In the genomic region with DNA sequence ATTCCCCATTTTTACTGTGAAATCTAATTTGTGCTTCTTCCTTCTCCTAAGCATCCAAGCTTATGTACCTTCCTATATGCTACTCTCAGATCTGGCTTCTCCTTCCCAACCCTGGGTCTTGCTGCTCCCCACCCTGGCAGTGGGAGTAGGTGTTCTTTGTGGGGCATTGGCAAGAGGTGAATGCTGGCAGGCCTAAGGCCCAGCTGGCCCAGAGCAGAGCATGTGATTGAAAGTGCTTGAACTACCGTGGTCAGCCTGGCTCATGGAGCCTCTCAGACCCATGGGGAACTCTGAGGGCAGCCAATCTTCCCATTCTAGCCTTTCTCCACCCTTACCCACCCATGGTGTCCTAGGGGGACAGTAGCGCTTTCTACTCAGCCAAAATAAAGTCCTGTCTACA, we compare ENCODE assay signal across 25 mouse cellular contexts. TPM values are rescaled to one million over a fixed set of nuclear protein-coding genes. Genes with fewer than 3 reads are reported as not detected.
DNase-seq lines count a peak whose midpoint lies in the region; ATAC-seq and TF ChIP-seq lines count a peak whose summit lies in the region.
"Had no signal": no experiment of that assay in that cellular context is flagged by ENCODE, and none has a peak within 500 bp of the region (broad histone marks: within the 10 kb centered on the region; RNA-seq: fewer than 3 reads in every experiment).

No protein-coding gene starts in this region.

- H3K9ac ChIP-seq in kidney, embryonic 16.5 days (replicated peaks; ENCODE audit: low read length), result no peak overlapping the region
- no peak overlapping the region for H3K9ac ChIP-seq in kidney, embryonic 14.5 days (ENCODE audit: low read depth, low read length)
- H3K9ac ChIP-seq in midbrain, postnatal 0 days (replicated peaks; ENCODE audit: low read length, poor library complexity, severe bottlenecking), result no peak overlapping the region
- H3K9ac ChIP-seq: embryonic facial prominence, embryonic 15.5 days; heart, embryonic 13.5 days; hindbrain, embryonic 12.5 days; limb, embryonic 12.5 days; liver, embryonic 14.5 days; stomach, embryonic 15.5 days had no signal

- no peaks in the 10 kb centered on the region for H3K4me1 ChIP-seq in kidney, embryonic 16.5 days (ENCODE audit: insufficient read depth, low read length)
- H3K4me1 ChIP-seq in kidney, embryonic 14.5 days (ENCODE audit: control insufficient read depth, insufficient read depth, low read length), result no peaks in the 10 kb centered on the region
- H3K4me1 ChIP-seq in midbrain, postnatal 0 days (ENCODE audit: insufficient read depth, low read length), result no peaks in the 10 kb centered on the region
- no peaks in the 10 kb centered on the region for H3K4me1 ChIP-seq in midbrain, embryonic 10.5 days
- H3K4me1 ChIP-seq: embryonic facial prominence, embryonic 15.5 days; hindbrain, embryonic 12.5 days; limb, embryonic 12.5 days; stomach, embryonic 15.5 days had no signal

- no peaks in the 10 kb centered on the region for H3K27me3 ChIP-seq in kidney, embryonic 16.5 days (ENCODE audit: insufficient read depth, low read length)
- H3K27me3 ChIP-seq in kidney, embryonic 14.5 days (ENCODE audit: control insufficient read depth, insufficient read depth, low read length), result no peaks in the 10 kb centered on the region
- H3K27me3 ChIP-seq in midbrain, postnatal 0 days (ENCODE audit: insufficient read depth, low read length), result no peaks in the 10 kb centered on the region
- H3K27me3 ChIP-seq in midbrain, embryonic 10.5 days (ENCODE audit: low read depth, poor library complexity, severe bottlenecking), result no peaks in the 10 kb centered on the region
- H3K27me3 ChIP-seq: embryonic facial prominence, embryonic 15.5 days; heart, embryonic 13.5 days; hindbrain, embryonic 12.5 days; limb, embryonic 12.5 days; stomach, embryonic 15.5 days had no signal

- no peak overlapping the region for H3K4me2 ChIP-seq in kidney, embryonic 16.5 days (replicated peaks; ENCODE audit: low read depth, low read length)
- H3K4me2 ChIP-seq in kidney, embryonic 14.5 days (replicated peaks; ENCODE audit: low read depth, low read length), result no peak overlapping the region
- H3K4me2 ChIP-seq in midbrain, postnatal 0 days (ENCODE audit: low read depth, low read length, poor library complexity, severe bottlenecking), result no peak overlapping the region
- H3K4me2 ChIP-seq: embryonic facial prominence, embryonic 15.5 days; heart, embryonic 13.5 days; hindbrain, embryonic 12.5 days; limb, embryonic 12.5 days; stomach, embryonic 15.5 days had no signal

- WGBS in kidney, embryonic 16.5 days, result 92% methylated on average over 2 of the region's 2 CpGs
- 91% methylated on average over 2 of the region's 2 CpGs for WGBS in kidney, embryonic 14.5 days
- WGBS in midbrain, postnatal 0 days, result 84% methylated on average over 2 of the region's 2 CpGs
- 96% methylated on average over 2 of the region's 2 CpGs for WGBS in midbrain, embryonic 10.5 days

- H3K4me3 ChIP-seq in kidney, embryonic 16.5 days (ENCODE audit: low read length), result no peak overlapping the region
- no peak overlapping the region for H3K4me3 ChIP-seq in kidney, embryonic 14.5 days (ENCODE audit: low read length)
- no peak overlapping the region for H3K4me3 ChIP-seq in midbrain, postnatal 0 days (ENCODE audit: low read depth, low read length)
- no peak overlapping the region for H3K4me3 ChIP-seq in midbrain, embryonic 10.5 days
- H3K4me3 ChIP-seq: embryonic facial prominence, embryonic 15.5 days; heart, embryonic 13.5 days; hindbrain, embryonic 12.5 days; limb, embryonic 12.5 days; stomach, embryonic 15.5 days had no signal

- H3K9me3 ChIP-seq in kidney, embryonic 16.5 days (ENCODE audit: low read length), result no peaks in the 10 kb centered on the region
- H3K9me3 ChIP-seq in kidney, embryonic 14.5 days (ENCODE audit: control insufficient read depth, low read length), result no peaks in the 10 kb centered on the region
- no peaks in the 10 kb centered on the region for H3K9me3 ChIP-seq in midbrain, postnatal 0 days (ENCODE audit: low read length)
- H3K9me3 ChIP-seq in midbrain, embryonic 10.5 days (replicated peaks), result no peaks in the 10 kb centered on the region
- H3K9me3 ChIP-seq: embryonic facial prominence, embryonic 15.5 days; heart, embryonic 13.5 days; hindbrain, embryonic 12.5 days; limb, embryonic 12.5 days; stomach, embryonic 15.5 days had no signal

- peak overlapping the region; percentile 22; the same call in 1 of the 2 replicates for H3K27ac ChIP-seq in kidney, embryonic 16.5 days (ENCODE audit: low read length)
- H3K27ac ChIP-seq in kidney, embryonic 14.5 days (ENCODE audit: low read depth, low read length), result no peak overlapping the region
- no peak overlapping the region for H3K27ac ChIP-seq in midbrain, postnatal 0 days (ENCODE audit: low read depth, low read length)
- H3K27ac ChIP-seq in midbrain, embryonic 10.5 days (replicated peaks), result no peak overlapping the region
- H3K27ac ChIP-seq: embryonic facial prominence, embryonic 15.5 days; heart, embryonic 13.5 days; hindbrain, embryonic 12.5 days; limb, embryonic 12.5 days; liver, embryonic 14.5 days; macrophage; stomach, embryonic 15.5 days had no signal

- no peak for ATAC-seq in kidney, embryonic 16.5 days (ENCODE audit: low FRiP score, low TSS enrichment)
- ATAC-seq in kidney, embryonic 14.5 days (ENCODE audit: low FRiP score, low TSS enrichment), result no peak
- no peak for ATAC-seq in midbrain, postnatal 0 days (ENCODE audit: low FRiP score)
- ATAC-seq: forebrain, embryonic 14.5 days; inflammation-experienced regulatory T-cells, adult 6 months; midbrain, embryonic 16.5 days had no signal

- DNase-seq in heart, adult 11 months, result peak; percentile 94
- DNase-seq in heart, adult 9 months (ENCODE audit: low spot score in 2 of 2), result no peak
- DNase-seq in midbrain, postnatal 0 days (ENCODE audit: low spot score), result peak; percentile 35
- no peak for DNase-seq in midbrain, embryonic 10.5 days (ENCODE audit: low spot score)
- DNase-seq: adrenal gland, adult 2 months; cerebellum, adult 18-20 months; embryo, embryonic 11 days; gastrocnemius, postnatal 36 days; heart, postnatal 14 days; kidney, adult 9 months; kidney, postnatal 4 days; thymus, postnatal 25 days had no signal

- H3K36me3 ChIP-seq in kidney, embryonic 16.5 days (ENCODE audit: insufficient read depth, low read length), result peaks cover 59% of the 10 kb centered on the region
- peaks cover 68% of the 10 kb centered on the region for H3K36me3 ChIP-seq in kidney, embryonic 14.5 days (ENCODE audit: control insufficient read depth, insufficient read depth, low read length)
- H3K36me3 ChIP-seq in midbrain, postnatal 0 days (ENCODE audit: insufficient read depth, low read length), result peaks cover 24% of the 10 kb centered on the region
- peaks cover 95% of the 10 kb centered on the region for H3K36me3 ChIP-seq in midbrain, embryonic 10.5 days

- no peak for TF ChIP-seq CTCF in midbrain, postnatal 0 days (IDR thresholded peaks at IDR 0.05)

RNA-seq across cellular contexts. Expression of gene Aco2, which starts 24.3 kb away (rescaled TPM):
- 281 and 293 TPM in 2 replicates for polyA plus RNA-seq in kidney, embryonic 16.5 days (2015; fragmentation: Nextera tagmentation; extraction: Ambion mirVana)
- polyA plus RNA-seq in kidney, embryonic 14.5 days (2014; fragmentation: Nextera tagmentation; extraction: Ambion mirVana), result 123 and 191 TPM in 2 replicates
- total RNA-seq in midbrain, postnatal 0 days (2014; rRNA removed), result 380 and 412 TPM in 2 replicates
- 257 and 279 TPM in 2 replicates for polyA plus RNA-seq in midbrain, postnatal 0 days (2015; fragmentation: Nextera tagmentation; extraction: Ambion mirVana)
- 152 and 163 TPM in 2 replicates for polyA plus RNA-seq in midbrain, embryonic 10.5 days (2016; fragmentation: Nextera tagmentation; extraction: Ambion mirVana)

RNA-seq across cellular contexts. Expression of gene Phf5a, which starts 24.7 kb away (rescaled TPM):
- 167 and 172 TPM in 2 replicates for polyA plus RNA-seq in kidney, embryonic 16.5 days (2015; fragmentation: Nextera tagmentation; extraction: Ambion mirVana)
- polyA plus RNA-seq in kidney, embryonic 14.5 days (2014; fragmentation: Nextera tagmentation; extraction: Ambion mirVana), result 192 and 223 TPM in 2 replicates
- 31.8 and 34.1 TPM in 2 replicates for total RNA-seq in midbrain, postnatal 0 days (2014; rRNA removed)
- polyA plus RNA-seq in midbrain, postnatal 0 days (2015; fragmentation: Nextera tagmentation; extraction: Ambion mirVana), result 107 and 118 TPM in 2 replicates
- 224 and 252 TPM in 2 replicates for polyA plus RNA-seq in midbrain, embryonic 10.5 days (2016; fragmentation: Nextera tagmentation; extraction: Ambion mirVana)

RNA-seq across cellular contexts. Expression of gene Polr3h, which starts 29.6 kb away (rescaled TPM):
- polyA plus RNA-seq in kidney, embryonic 16.5 days (2015; fragmentation: Nextera tagmentation; extraction: Ambion mirVana), result 95.5 and 98.5 TPM in 2 replicates
- polyA plus RNA-seq in kidney, embryonic 14.5 days (2014; fragmentation: Nextera tagmentation; extraction: Ambion mirVana), result 76.5 and 78.9 TPM in 2 replicates
- 46.5 and 49.5 TPM in 2 replicates for total RNA-seq in midbrain, postnatal 0 days (2014; rRNA removed)
- 77.0 and 80.3 TPM in 2 replicates for polyA plus RNA-seq in midbrain, postnatal 0 days (2015; fragmentation: Nextera tagmentation; extraction: Ambion mirVana)
- 76.2 and 80.8 TPM in 2 replicates for polyA plus RNA-seq in midbrain, embryonic 10.5 days (2016; fragmentation: Nextera tagmentation; extraction: Ambion mirVana)

RNA-seq across cellular contexts. Expression of gene Tob2, which starts 37.8 kb away (rescaled TPM):
- 29.6 and 32.6 TPM in 2 replicates for polyA plus RNA-seq in kidney, embryonic 16.5 days (2015; fragmentation: Nextera tagmentation; extraction: Ambion mirVana)
- polyA plus RNA-seq in kidney, embryonic 14.5 days (2014; fragmentation: Nextera tagmentation; extraction: Ambion mirVana), result 19.4 and 24.1 TPM in 2 replicates
- 10.9 and 15.4 TPM in 2 replicates for total RNA-seq in midbrain, postnatal 0 days (2014; rRNA removed)
- 12.2 and 14.2 TPM in 2 replicates for polyA plus RNA-seq in midbrain, postnatal 0 days (2015; fragmentation: Nextera tagmentation; extraction: Ambion mirVana)
- polyA plus RNA-seq in midbrain, embryonic 10.5 days (2016; fragmentation: Nextera tagmentation; extraction: Ambion mirVana), result 17.7 and 19.6 TPM in 2 replicates

RNA-seq across cellular contexts. Expression of gene Csdc2, which starts 40.2 kb away (rescaled TPM):
- 35.2 and 38.1 TPM in 2 replicates for polyA plus RNA-seq in kidney, embryonic 16.5 days (2015; fragmentation: Nextera tagmentation; extraction: Ambion mirVana)
- 17.5 and 28.1 TPM in 2 replicates for polyA plus RNA-seq in kidney, embryonic 14.5 days (2014; fragmentation: Nextera tagmentation; extraction: Ambion mirVana)
- 172 and 196 TPM in 2 replicates for total RNA-seq in midbrain, postnatal 0 days (2014; rRNA removed)
- polyA plus RNA-seq in midbrain, postnatal 0 days (2015; fragmentation: Nextera tagmentation; extraction: Ambion mirVana), result 323 and 327 TPM in 2 replicates
- 13.8 and 20.6 TPM in 2 replicates for polyA plus RNA-seq in midbrain, embryonic 10.5 days (2016; fragmentation: Nextera tagmentation; extraction: Ambion mirVana)
- total RNA-seq: MEL had no signal
- polyA plus RNA-seq: inflammation-experienced regulatory T-cells, adult 6 months had no signal

Comparison
In these comparisons a context has a peak if more than half of its experiments do, and no peak if none do; other contexts are left out.
1. DNase-seq: peak in heart, adult 11 months (single experiment) and midbrain, postnatal 0 days (single experiment); none in heart, adult 9 months (0 of 2) and midbrain, embryonic 10.5 days (single experiment).